Mouse (Mus musculus) ES-Bruce4 (cell line): Measurements from ENCODE around the gene Gprc5b.

ENCODE experiments used
- CTCF ChIP-seq: IDR thresholded peaks from one replicate; pipeline ENCODE4 v1.8.1; 2011; ENCODE audit warnings: low read depth, low read length
- EP300 ChIP-seq: IDR thresholded peaks from 2 replicates; pipeline ENCODE4 v1.6.1; 2011; ENCODE audit warnings: low read depth, low read length; ENCODE audit not compliant: insufficient read depth
- POLR2A ChIP-seq: IDR thresholded peaks from one replicate; pipeline ENCODE4 v1.8.1; 2011; ENCODE audit warnings: low read length; ENCODE audit not compliant: insufficient read depth

DNA sequence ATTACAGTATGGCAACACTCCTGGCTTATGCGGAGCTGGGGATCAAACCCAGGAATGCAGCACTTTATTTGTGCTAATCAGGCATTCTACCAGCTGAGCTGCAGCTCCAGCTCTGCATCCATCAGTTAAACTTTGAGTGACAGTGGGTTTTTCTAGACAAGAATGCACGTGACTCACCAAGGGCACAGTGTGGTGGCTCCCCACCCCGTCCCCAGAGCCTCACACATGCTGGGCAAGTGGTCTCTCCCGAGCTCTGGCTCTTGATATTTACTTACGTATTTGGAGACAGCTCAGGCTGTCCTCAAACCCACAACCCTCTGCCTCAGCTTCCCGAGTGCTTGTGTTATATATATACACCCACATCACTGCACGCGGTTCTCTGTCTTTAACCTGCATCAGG, 66.1 kb downstream of the Gprc5b start:
- TF ChIP-seq CTCF (no peak), POLR2A (no peak), EP300 (no peak)
